Mouse (Mus musculus): ENCODE measurements around the gene Zfp830. TPM values are rescaled to one million over a fixed set of nuclear protein-coding genes. Genes with fewer than 3 reads are reported as not detected.

Gene Zfp830
- polyA plus RNA-seq, 2 experiments, result 18.7 to 32.4 TPM

DNA sequence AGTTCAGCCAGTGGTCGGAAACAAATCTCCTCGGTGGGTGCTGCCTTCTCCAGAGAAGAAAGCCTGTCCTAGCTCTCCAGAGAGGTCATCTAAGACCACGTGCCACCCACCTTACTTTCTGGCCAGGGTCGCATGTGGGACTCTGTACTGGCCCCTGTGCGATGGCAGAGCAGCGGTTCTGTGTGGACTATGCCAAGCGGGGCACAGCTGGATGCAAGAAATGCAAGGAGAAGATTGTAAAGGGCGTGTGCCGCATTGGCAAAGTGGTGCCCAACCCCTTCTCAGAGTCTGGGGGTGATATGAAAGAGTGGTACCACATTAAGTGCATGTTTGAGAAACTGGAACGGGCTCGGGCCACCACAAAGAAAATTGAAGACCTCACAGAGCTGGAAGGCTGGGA is 19.3 kb downstream of the Zfp830 start:
- DNase-seq (ENCODE audit: low spot score), result no peak
- Histone ChIP-seq H3K4me3 (replicated peaks; ENCODE audit: low read length) (no peak overlapping the region), H3K4me2 (replicated peaks; ENCODE audit: low read depth, low read length, severe bottlenecking) (no peak overlapping the region), H3K36me3 (ENCODE audit: control insufficient read depth, insufficient read depth, low read length) (peaks cover 45% of the 10 kb centered on the region), H3K27me3 (ENCODE audit: control insufficient read depth, insufficient read depth, low read length) (no peaks in the 10 kb centered on the region), H3K9ac (ENCODE audit: low read depth, low read length, severe bottlenecking) (no peak overlapping the region), H3K27ac (replicated peaks; ENCODE audit: low read depth, low read length) (no peak overlapping the region), H3K4me1 (ENCODE audit: control insufficient read depth, insufficient read depth, low read length) (peaks cover 12% of the 10 kb centered on the region), H3K9me3 (ENCODE audit: control insufficient read depth, low read length) (no peaks in the 10 kb centered on the region)
- WGBS, result 94% methylated on average over 11 of the region's 11 CpGs
- TF ChIP-seq POLR2A (IDR thresholded peaks at IDR 0.05; ENCODE audit: borderline replicate concordance, extremely low read depth, insufficient read depth, insufficient read length), result no peak
- no peak for ATAC-seq (ENCODE audit: low FRiP score, low read depth)

DNA sequence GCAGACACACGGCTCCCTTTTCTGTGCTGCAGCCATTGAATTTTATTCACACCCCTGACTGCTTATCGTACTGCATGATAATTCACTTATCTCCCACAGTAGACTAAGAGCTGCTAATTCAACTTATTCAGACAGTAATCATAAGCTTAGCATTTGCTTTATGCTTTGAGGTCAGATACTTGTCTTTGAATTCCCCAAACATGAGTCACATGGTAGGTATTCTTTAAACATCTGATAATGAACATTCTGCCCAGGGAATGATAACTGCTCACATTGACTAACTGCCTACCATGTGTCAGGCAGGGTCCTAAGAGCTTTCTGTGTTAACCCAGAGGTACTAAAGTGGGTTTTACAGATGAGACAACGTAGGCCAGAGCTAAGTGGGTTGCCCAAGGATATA is 42.5 kb downstream of the Zfp830 start:
- DNase-seq (ENCODE audit: low spot score) (no peak), ATAC-seq (ENCODE audit: low FRiP score, low read depth) (no peak)
- Histone ChIP-seq H3K27ac (replicated peaks; ENCODE audit: low read depth, low read length) (no peak overlapping the region), H3K9ac (ENCODE audit: low read depth, low read length, severe bottlenecking) (no peak overlapping the region), H3K9me3 (ENCODE audit: control insufficient read depth, low read length) (no peaks in the 10 kb centered on the region), H3K27me3 (ENCODE audit: control insufficient read depth, insufficient read depth, low read length) (no peaks in the 10 kb centered on the region), H3K4me2 (replicated peaks; ENCODE audit: low read depth, low read length, severe bottlenecking) (no peak overlapping the region), H3K4me1 (ENCODE audit: control insufficient read depth, insufficient read depth, low read length) (no peaks in the 10 kb centered on the region), H3K36me3 (ENCODE audit: control insufficient read depth, insufficient read depth, low read length) (peaks cover 34% of the 10 kb centered on the region), H3K4me3 (replicated peaks; ENCODE audit: low read length) (no peak overlapping the region)
- TF ChIP-seq POLR2A (IDR thresholded peaks at IDR 0.05; ENCODE audit: borderline replicate concordance, extremely low read depth, insufficient read depth, insufficient read length), result no peak
- 81% methylated on average over 3 of the region's 3 CpGs for WGBS

DNA sequence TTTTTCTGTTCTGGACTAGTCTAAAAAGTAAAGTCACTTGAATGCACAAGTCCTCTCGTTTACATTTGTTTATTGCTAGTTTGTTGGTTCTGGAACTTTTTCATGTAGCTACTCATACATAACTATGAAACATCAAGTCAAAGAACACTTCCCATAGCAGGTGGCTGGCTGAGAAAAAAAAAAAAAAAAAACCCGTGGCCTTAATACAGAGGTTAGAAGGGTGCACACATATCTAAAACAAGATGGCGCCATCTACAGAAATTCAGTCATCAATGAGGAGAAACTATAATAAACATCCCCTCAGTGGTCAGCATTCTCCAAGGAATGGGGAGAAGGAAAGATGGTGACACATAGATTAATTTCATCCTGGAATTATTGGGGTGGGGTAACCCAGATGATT is 43.2 kb downstream of the Zfp830 start:
- Histone ChIP-seq H3K4me1 (ENCODE audit: control insufficient read depth, insufficient read depth, low read length) (no peaks in the 10 kb centered on the region), H3K9me3 (ENCODE audit: control insufficient read depth, low read length) (no peaks in the 10 kb centered on the region), H3K4me2 (replicated peaks; ENCODE audit: low read depth, low read length, severe bottlenecking) (no peak overlapping the region), H3K27ac (replicated peaks; ENCODE audit: low read depth, low read length) (no peak overlapping the region), H3K4me3 (replicated peaks; ENCODE audit: low read length) (no peak overlapping the region), H3K27me3 (ENCODE audit: control insufficient read depth, insufficient read depth, low read length) (no peaks in the 10 kb centered on the region), H3K36me3 (ENCODE audit: control insufficient read depth, insufficient read depth, low read length) (peaks cover 27% of the 10 kb centered on the region), H3K9ac (ENCODE audit: low read depth, low read length, severe bottlenecking) (no peak overlapping the region)
- ATAC-seq (ENCODE audit: low FRiP score, low read depth) (no peak), DNase-seq (ENCODE audit: low spot score) (no peak)
- WGBS, result 78% methylated on average over 3 of the region's 3 CpGs
- TF ChIP-seq POLR2A (IDR thresholded peaks at IDR 0.05; ENCODE audit: borderline replicate concordance, extremely low read depth, insufficient read depth, insufficient read length), result no peak

DNA sequence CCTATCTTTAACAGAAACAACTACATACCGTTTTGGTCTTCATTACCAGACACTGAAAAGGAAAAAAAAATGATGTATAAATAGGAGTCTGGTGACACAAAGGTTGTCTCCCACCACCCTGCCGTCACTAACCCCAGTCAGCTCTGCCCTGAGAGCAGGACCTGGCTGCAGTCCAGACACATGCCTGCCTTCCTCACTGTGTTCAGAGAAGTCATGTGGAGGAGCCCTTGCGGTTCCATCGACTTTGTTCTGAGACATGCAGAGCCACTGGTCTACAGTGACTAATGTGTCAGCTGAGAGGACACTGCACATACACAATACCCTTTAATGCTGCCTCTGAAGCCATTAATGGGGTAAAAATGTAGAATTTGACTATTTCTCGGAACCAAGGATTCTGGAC is 44.3 kb downstream of the Zfp830 start:
- no peak overlapping the region for H3K9ac ChIP-seq (ENCODE audit: low read depth, low read length, severe bottlenecking)
- TF ChIP-seq POLR2A (IDR thresholded peaks at IDR 0.05; ENCODE audit: borderline replicate concordance, extremely low read depth, insufficient read depth, insufficient read length), result no peak
- no peaks in the 10 kb centered on the region for H3K27me3 ChIP-seq (ENCODE audit: control insufficient read depth, insufficient read depth, low read length)
- H3K36me3 ChIP-seq (ENCODE audit: control insufficient read depth, insufficient read depth, low read length), result peaks cover 16% of the 10 kb centered on the region
- ATAC-seq (ENCODE audit: low FRiP score, low read depth), result no peak
- H3K4me2 ChIP-seq (replicated peaks; ENCODE audit: low read depth, low read length, severe bottlenecking), result no peak overlapping the region
- no peak for DNase-seq (ENCODE audit: low spot score)
- 67% methylated on average over 5 of the region's 5 CpGs for WGBS
- no peaks in the 10 kb centered on the region for H3K4me1 ChIP-seq (ENCODE audit: control insufficient read depth, insufficient read depth, low read length)
- H3K9me3 ChIP-seq (ENCODE audit: control insufficient read depth, low read length), result no peaks in the 10 kb centered on the region
- no peak overlapping the region for H3K4me3 ChIP-seq (replicated peaks; ENCODE audit: low read length)
- H3K27ac ChIP-seq (replicated peaks; ENCODE audit: low read depth, low read length), result no peak overlapping the region

Other genes with a start within 250 kb of the Zfp830 start
- gene Cct6b, start within 50 bp of the Zfp830 start, polyA plus RNA-seq (2012; rRNA removed), result 0.33 TPM in 1 of 2 replicates, not detected in the other
- gene Cct6b, start within 50 bp of the Zfp830 start, polyA plus RNA-seq (2014; fragmentation: Nextera tagmentation; extraction: Ambion mirVana), result 0.25 and 0.37 TPM in 2 replicates
- 35.8 and 37.8 TPM in 2 replicates for gene Lig3, start 16.8 kb downstream of the Zfp830 start, polyA plus RNA-seq (2012; rRNA removed)
- gene Lig3, start 16.8 kb downstream of the Zfp830 start, polyA plus RNA-seq (2014; fragmentation: Nextera tagmentation; extraction: Ambion mirVana), result 38.6 and 40.1 TPM in 2 replicates
- gene Rffl, start 106.9 kb downstream of the Zfp830 start, polyA plus RNA-seq (2012; rRNA removed), result 8.3 and 11.0 TPM in 2 replicates
- 11.3 and 11.5 TPM in 2 replicates for gene Rffl, start 106.9 kb downstream of the Zfp830 start, polyA plus RNA-seq (2014; fragmentation: Nextera tagmentation; extraction: Ambion mirVana)
- 10.5 and 11.5 TPM in 2 replicates for gene Rad51d, start 126.3 kb downstream of the Zfp830 start, polyA plus RNA-seq (2012; rRNA removed)
- 12.9 and 15.1 TPM in 2 replicates for gene Rad51d, start 126.3 kb downstream of the Zfp830 start, polyA plus RNA-seq (2014; fragmentation: Nextera tagmentation; extraction: Ambion mirVana)
- 0.10 and 0.14 TPM in 2 replicates for gene Fndc8, start 127.8 kb downstream of the Zfp830 start, polyA plus RNA-seq (2012; rRNA removed)
- gene Fndc8, start 127.8 kb downstream of the Zfp830 start, polyA plus RNA-seq (2014; fragmentation: Nextera tagmentation; extraction: Ambion mirVana), result 0.11 and 0.25 TPM in 2 replicates
- 81.6 and 98.3 TPM in 2 replicates for gene Nle1, start 144.1 kb downstream of the Zfp830 start, polyA plus RNA-seq (2012; rRNA removed)
- gene Nle1, start 144.1 kb downstream of the Zfp830 start, polyA plus RNA-seq (2014; fragmentation: Nextera tagmentation; extraction: Ambion mirVana), result 30.0 and 35.0 TPM in 2 replicates
- 17.8 and 17.9 TPM in 2 replicates for gene Unc45b, start 146.2 kb downstream of the Zfp830 start, polyA plus RNA-seq (2012; rRNA removed)
- gene Unc45b, start 146.2 kb downstream of the Zfp830 start, polyA plus RNA-seq (2014; fragmentation: Nextera tagmentation; extraction: Ambion mirVana), result 16.9 and 24.7 TPM in 2 replicates
- 1.0 and 1.3 TPM in 2 replicates for gene Slfn5, start 187.0 kb downstream of the Zfp830 start, polyA plus RNA-seq (2012; rRNA removed)
- gene Slfn5, start 187.0 kb downstream of the Zfp830 start, polyA plus RNA-seq (2014; fragmentation: Nextera tagmentation; extraction: Ambion mirVana), result 1.6 and 2.1 TPM in 2 replicates
- gene Slfn9, start 227.5 kb downstream of the Zfp830 start, polyA plus RNA-seq (2012; rRNA removed), result 5.8 and 7.8 TPM in 2 replicates
- gene Slfn9, start 227.5 kb downstream of the Zfp830 start, polyA plus RNA-seq (2014; fragmentation: Nextera tagmentation; extraction: Ambion mirVana), result 11.3 and 12.9 TPM in 2 replicates